Mouse (Mus musculus) cerebellum, adult (tissue): ENCODE measurements around the gene Gipr.

Source experiments
- ATAC-seq: cut with Nextera tagmentation; 2 replicates; pipeline ENCODE4 v1.9.2; 2017; ENCODE audit warnings: mild to moderate bottlenecking, moderate library complexity, mixed read lengths; ENCODE audit not compliant: insufficient number of reproducible peaks, low FRiP score, low TSS enrichment

The Gipr gene

GRCm38 (mm10) chr7:19179173-19179572 lies 13.2 kb upstream of the Gipr start:
- no peak for ATAC-seq

- no peak for ATAC-seq
These were observed 12.6 kb upstream of the Gipr start for GRCm38 (mm10) chr7:19178443-19179092.

GRCm38 (mm10) chr7:19178035-19178434 lies 12.1 kb upstream of the Gipr start:
- 0 out of 2 replicates have a peak, but pooled peaks have one; percentile 27 for ATAC-seq

GRCm38 (mm10) chr7:19177216-19177615 lies 11.3 kb upstream of the Gipr start:
- ATAC-seq, result no peak

GRCm38 (mm10) chr7:19176516-19176947 lies 10.6 kb upstream of the Gipr start:
- no peak for ATAC-seq

GRCm38 (mm10) chr7:19175708-19176515 lies 10.0 kb upstream of the Gipr start, which contains the start of gene Eml2:
Gene Eml2, plus strand, starts transcription at chr7:19176421.
- ATAC-seq, result peak; percentile 85

- no peak for ATAC-seq
These were observed 6.9 kb upstream of the Gipr start for GRCm38 (mm10) chr7:19172874-19173273.

GRCm38 (mm10) chr7:19171831-19172230 lies 5.9 kb upstream of the Gipr start:
- no peak for ATAC-seq

GRCm38 (mm10) chr7:19170142-19170541 lies 4.2 kb upstream of the Gipr start:
- ATAC-seq, result no peak

GRCm38 (mm10) chr7:19169506-19169905 lies 3.6 kb upstream of the Gipr start:
- no peak for ATAC-seq

- no peak for ATAC-seq
These were observed 1.1 kb upstream of the Gipr start for GRCm38 (mm10) chr7:19166990-19167389.

GRCm38 (mm10) chr7:19164978-19165377 lies 949 bp downstream of the Gipr start:
- ATAC-seq, result no peak

- no peak for ATAC-seq
These were observed 1.7 kb downstream of the Gipr start for GRCm38 (mm10) chr7:19164189-19164588.

- no peak for ATAC-seq
These were observed 2.2 kb downstream of the Gipr start for GRCm38 (mm10) chr7:19163752-19164151.

- ATAC-seq, result no peak
These were observed 3.0 kb downstream of the Gipr start for GRCm38 (mm10) chr7:19162928-19163327.

- no peak for ATAC-seq
These were observed 5.8 kb downstream of the Gipr start for GRCm38 (mm10) chr7:19160115-19160514.

GRCm38 (mm10) chr7:19159411-19159810 lies 6.5 kb downstream of the Gipr start:
- no peak for ATAC-seq

GRCm38 (mm10) chr7:19158601-19159000 lies 7.3 kb downstream of the Gipr start:
- ATAC-seq, result no peak

GRCm38 (mm10) chr7:19157160-19157800 lies 8.6 kb downstream of the Gipr start:
- peak; percentile 68 for ATAC-seq

GRCm38 (mm10) chr7:19155825-19156475 lies 10.0 kb downstream of the Gipr start:
- no peak for ATAC-seq

GRCm38 (mm10) chr7:19154796-19155195 lies 11.1 kb downstream of the Gipr start:
- ATAC-seq, result no peak
